Mouse (Mus musculus): ENCODE measurements around the gene 1700029H14Rik.

GRCm38 (mm10) chr8:13521392-13521791 is 40.9 kb downstream of the 1700029H14Rik start:
- TF ChIP-seq CTCF (IDR thresholded peaks at IDR 0.05; ENCODE audit: borderline replicate concordance, control insufficient read depth, extremely low read depth, insufficient read depth, low read length, poor library complexity) (no peak), POLR2A (IDR thresholded peaks at IDR 0.05; ENCODE audit: control insufficient read depth, extremely low read depth, insufficient read depth, low read length, poor library complexity) (no peak)
